Mouse (Mus musculus): ENCODE results near the gene Gigyf2. TPM values are rescaled to one million over a fixed set of nuclear protein-coding genes. Genes with fewer than 3 reads are reported as not detected.
"Not testable (repeated sequence)": the region's sequence is repeated elsewhere in the genome, so short reads cannot be mapped to it uniquely, and the experiment has no call there.

The Gigyf2 gene
- polyA plus RNA-seq, 1 experiment from 2014 or later, result 71.3 TPM

- no peaks in the 10 kb centered on the region for H3K9me3 ChIP-seq
- no peaks in the 10 kb centered on the region for H3K27me3 ChIP-seq
- no peak overlapping the region for H3K27ac ChIP-seq (replicated peaks)
- no peak for ATAC-seq (replicated peaks)
- H3K4me2 ChIP-seq (replicated peaks), result no peak overlapping the region
- no peak overlapping the region for H3K4me3 ChIP-seq
- H3K9ac ChIP-seq (replicated peaks), result no peak overlapping the region
- no peaks in the 10 kb centered on the region for H3K4me1 ChIP-seq
- WGBS, result 63% methylated on average over 9 of the region's 9 CpGs
- no peaks in the 10 kb centered on the region for H3K36me3 ChIP-seq
Observed at GRCm38 (mm10) chr1:87467469-87467868, 140.7 kb downstream of the Gigyf2 start.

- Histone ChIP-seq H3K9ac (replicated peaks) (no peak overlapping the region), H3K4me1 (no peaks in the 10 kb centered on the region), H3K36me3 (no peaks in the 10 kb centered on the region), H3K4me2 (replicated peaks) (no peak overlapping the region), H3K27me3 (no peaks in the 10 kb centered on the region), H3K27ac (replicated peaks) (no peak overlapping the region), H3K9me3 (no peaks in the 10 kb centered on the region), H3K4me3 (no peak overlapping the region)
- ATAC-seq (replicated peaks), result no peak
- 78% methylated on average over 6 of the region's 6 CpGs for WGBS
Observed at GRCm38 (mm10) chr1:87468321-87468720, 141.5 kb downstream of the Gigyf2 start.

GRCm38 (mm10) chr1:87469971-87470370 lies 143.2 kb downstream of the Gigyf2 start, which contains the start of gene Snorc:
Snorc (plus strand) TSS chr1:87470271.
- H3K36me3 ChIP-seq; H3K27ac ChIP-seq (replicated peaks); H3K4me3 ChIP-seq; H3K9ac ChIP-seq (replicated peaks); H3K9me3 ChIP-seq; ATAC-seq (replicated peaks); H3K4me1 ChIP-seq; H3K27me3 ChIP-seq; H3K4me2 ChIP-seq (replicated peaks): not testable (repeated sequence)
- 28% methylated on average over 9 of the region's 10 CpGs for WGBS

- peaks cover 11% of the 10 kb centered on the region; the same call in 1 of the 2 replicates for H3K27me3 ChIP-seq
- H3K9me3 ChIP-seq, result no peaks in the 10 kb centered on the region
- peaks cover 8% of the 10 kb centered on the region; the same call in 1 of the 2 replicates for H3K4me1 ChIP-seq
- H3K9ac ChIP-seq (replicated peaks), result no peak overlapping the region
- no peak overlapping the region for H3K27ac ChIP-seq (replicated peaks)
- H3K4me2 ChIP-seq (replicated peaks), result no peak overlapping the region
- H3K36me3 ChIP-seq, result no peaks in the 10 kb centered on the region
- 74% methylated on average over 7 of the region's 7 CpGs for WGBS
- ATAC-seq (replicated peaks), result no peak
- no peak overlapping the region for H3K4me3 ChIP-seq
Observed at GRCm38 (mm10) chr1:87471914-87472313, 145.1 kb downstream of the Gigyf2 start.

- no peak for ATAC-seq (replicated peaks)
- no peak overlapping the region for H3K4me2 ChIP-seq (replicated peaks)
Observed at GRCm38 (mm10) chr1:87472576-87472975, 145.8 kb downstream of the Gigyf2 start.

GRCm38 (mm10) chr1:87475076-87475895 lies 148.5 kb downstream of the Gigyf2 start:
- H3K4me2 ChIP-seq (replicated peaks), result peak overlapping the region; percentile 78
- no peaks in the 10 kb centered on the region for H3K9me3 ChIP-seq
- H3K27me3 ChIP-seq, result peaks cover 11% of the 10 kb centered on the region; the same call in 1 of the 2 replicates
- H3K36me3 ChIP-seq, result no peaks in the 10 kb centered on the region
- peak overlapping the region; percentile 36 for H3K9ac ChIP-seq (replicated peaks)
- no peak overlapping the region for H3K27ac ChIP-seq (replicated peaks)
- peak overlapping the region; percentile 40 for H3K4me3 ChIP-seq
- H3K4me1 ChIP-seq, result peaks cover 8% of the 10 kb centered on the region; the same call in 1 of the 2 replicates
- 2% methylated on average over 42 of the region's 42 CpGs for WGBS
- ATAC-seq (replicated peaks), result peak; percentile 68; the same call in 1 of the 2 replicates

More at GRCm38 (mm10) chr1:87472576-87472975, 145.8 kb downstream of the Gigyf2 start:
- Histone ChIP-seq H3K36me3 (no peaks in the 10 kb centered on the region), H3K27ac (replicated peaks) (no peak overlapping the region), H3K4me3 (no peak overlapping the region), H3K9ac (replicated peaks) (no peak overlapping the region), H3K27me3 (peaks cover 11% of the 10 kb centered on the region; the same call in 1 of the 2 replicates), H3K9me3 (no peaks in the 10 kb centered on the region), H3K4me1 (peaks cover 8% of the 10 kb centered on the region; the same call in 1 of the 2 replicates)
- 95% methylated on average over 7 of the region's 7 CpGs for WGBS

- 88% methylated on average over 4 of the region's 4 CpGs for WGBS
- no peak overlapping the region for H3K27ac ChIP-seq (replicated peaks)
Observed at GRCm38 (mm10) chr1:87482546-87482945, 155.7 kb downstream of the Gigyf2 start.

GRCm38 (mm10) chr1:87486386-87486785 lies 159.6 kb downstream of the Gigyf2 start:
- H3K4me1 ChIP-seq, result no peaks in the 10 kb centered on the region
- no peaks in the 10 kb centered on the region for H3K9me3 ChIP-seq
- H3K4me2 ChIP-seq (replicated peaks), result no peak overlapping the region
- no peak overlapping the region for H3K9ac ChIP-seq (replicated peaks)
- WGBS, result 80% methylated on average over 6 of the region's 6 CpGs
- H3K4me3 ChIP-seq, result no peak overlapping the region
- no peak for ATAC-seq (replicated peaks)
- H3K27ac ChIP-seq (replicated peaks), result no peak overlapping the region
- H3K27me3 ChIP-seq, result no peaks in the 10 kb centered on the region
- no peaks in the 10 kb centered on the region for H3K36me3 ChIP-seq

More at GRCm38 (mm10) chr1:87482546-87482945, 155.7 kb downstream of the Gigyf2 start:
- Histone ChIP-seq H3K27me3 (no peaks in the 10 kb centered on the region), H3K36me3 (no peaks in the 10 kb centered on the region), H3K4me2 (replicated peaks) (no peak overlapping the region), H3K9me3 (no peaks in the 10 kb centered on the region), H3K4me1 (no peaks in the 10 kb centered on the region), H3K4me3 (no peak overlapping the region), H3K9ac (replicated peaks) (no peak overlapping the region)
- no peak for ATAC-seq (replicated peaks)

GRCm38 (mm10) chr1:87492285-87492684 lies 165.5 kb downstream of the Gigyf2 start:
- ATAC-seq (replicated peaks), result no peak
- Histone ChIP-seq H3K4me1 (no peaks in the 10 kb centered on the region), H3K27me3 (no peaks in the 10 kb centered on the region), H3K9me3 (no peaks in the 10 kb centered on the region), H3K4me2 (replicated peaks) (no peak overlapping the region), H3K27ac (replicated peaks) (no peak overlapping the region), H3K4me3 (no peak overlapping the region), H3K36me3 (no peaks in the 10 kb centered on the region), H3K9ac (replicated peaks) (no peak overlapping the region)
- 88% methylated on average over 3 of the region's 3 CpGs for WGBS

- WGBS, result 67% methylated on average over 4 of the region's 4 CpGs
- Histone ChIP-seq H3K4me1 (no peaks in the 10 kb centered on the region), H3K27me3 (no peaks in the 10 kb centered on the region), H3K9ac (replicated peaks) (no peak overlapping the region), H3K4me3 (no peak overlapping the region), H3K9me3 (no peaks in the 10 kb centered on the region), H3K36me3 (no peaks in the 10 kb centered on the region), H3K4me2 (replicated peaks) (no peak overlapping the region), H3K27ac (replicated peaks) (no peak overlapping the region)
- no peak for ATAC-seq (replicated peaks)
Observed at GRCm38 (mm10) chr1:87493542-87493941, 166.7 kb downstream of the Gigyf2 start.
